Mouse (Mus musculus): ENCODE data around the gene Plekhn1.

Gene Plekhn1

DNA sequence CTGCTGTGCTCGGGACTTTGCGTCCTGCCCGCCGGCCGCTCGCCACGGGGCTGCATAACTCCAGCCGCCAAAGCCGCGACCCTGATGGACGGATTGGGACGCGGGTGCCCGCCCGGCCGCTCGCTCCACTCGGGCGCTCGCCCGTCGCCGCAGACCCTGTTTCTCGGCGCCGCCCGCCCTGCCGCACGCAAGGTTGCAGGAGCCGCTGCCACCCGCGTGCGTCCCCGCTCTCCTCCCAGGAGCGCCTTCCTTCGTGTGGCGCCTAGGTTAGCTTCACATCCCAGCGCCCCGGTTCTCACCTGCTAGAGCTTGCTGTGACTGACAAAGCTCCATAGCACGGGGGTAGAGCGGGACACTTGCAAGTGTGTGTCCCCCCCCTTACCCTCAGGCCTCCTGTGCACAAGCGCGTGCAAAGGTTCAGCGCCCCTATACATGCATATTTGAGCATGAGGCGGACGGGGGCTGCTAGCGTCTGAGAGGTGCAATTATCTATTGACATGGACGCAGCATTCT, at the start of gene Plekhn1:
TSS of gene Plekhn1 (minus strand) at position 157 of the 513 bp plus-strand sequence.
- peak; percentile 85 for DNase-seq

DNA sequence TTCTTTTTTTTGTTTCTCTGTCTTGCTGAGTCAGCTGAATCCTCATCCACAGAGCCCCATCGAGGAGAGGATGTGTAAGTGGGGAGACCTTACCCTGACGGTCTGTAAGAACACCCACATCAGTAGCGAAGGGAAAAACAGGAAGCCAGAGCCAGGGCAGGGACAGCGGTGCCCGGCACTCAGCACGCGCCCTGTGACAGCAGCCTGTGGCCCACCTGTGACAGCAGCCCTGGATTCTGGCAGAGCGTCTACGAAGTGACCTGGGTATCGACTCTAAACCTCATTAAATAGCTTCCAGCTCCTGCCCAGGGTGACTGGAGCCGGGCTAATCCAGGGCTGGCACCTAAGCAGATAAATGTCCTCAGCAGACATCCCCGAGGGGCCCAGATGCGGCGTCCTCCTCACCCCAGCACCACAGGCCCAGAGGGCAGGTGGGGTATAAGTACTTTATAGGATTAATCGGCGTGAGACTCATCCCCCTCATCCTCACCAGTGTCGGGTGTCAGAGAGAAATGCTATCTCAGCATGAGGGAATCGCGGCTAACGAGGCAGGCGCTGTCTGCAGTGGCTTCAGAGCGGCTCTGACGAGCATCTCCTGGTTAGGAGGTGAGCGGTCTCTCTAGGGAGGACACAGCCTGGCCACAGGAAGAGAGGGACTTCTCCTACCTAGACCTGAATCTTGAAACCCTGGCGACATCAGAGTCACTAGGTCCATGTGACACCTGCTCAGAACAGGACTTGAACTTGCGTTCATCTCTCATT, 20.6 kb upstream of the Plekhn1 start, which contains the start of gene Samd11:
TSS of gene Samd11 (minus strand) at position 580 of the 762 bp plus-strand sequence.
- no peak for DNase-seq

DNA sequence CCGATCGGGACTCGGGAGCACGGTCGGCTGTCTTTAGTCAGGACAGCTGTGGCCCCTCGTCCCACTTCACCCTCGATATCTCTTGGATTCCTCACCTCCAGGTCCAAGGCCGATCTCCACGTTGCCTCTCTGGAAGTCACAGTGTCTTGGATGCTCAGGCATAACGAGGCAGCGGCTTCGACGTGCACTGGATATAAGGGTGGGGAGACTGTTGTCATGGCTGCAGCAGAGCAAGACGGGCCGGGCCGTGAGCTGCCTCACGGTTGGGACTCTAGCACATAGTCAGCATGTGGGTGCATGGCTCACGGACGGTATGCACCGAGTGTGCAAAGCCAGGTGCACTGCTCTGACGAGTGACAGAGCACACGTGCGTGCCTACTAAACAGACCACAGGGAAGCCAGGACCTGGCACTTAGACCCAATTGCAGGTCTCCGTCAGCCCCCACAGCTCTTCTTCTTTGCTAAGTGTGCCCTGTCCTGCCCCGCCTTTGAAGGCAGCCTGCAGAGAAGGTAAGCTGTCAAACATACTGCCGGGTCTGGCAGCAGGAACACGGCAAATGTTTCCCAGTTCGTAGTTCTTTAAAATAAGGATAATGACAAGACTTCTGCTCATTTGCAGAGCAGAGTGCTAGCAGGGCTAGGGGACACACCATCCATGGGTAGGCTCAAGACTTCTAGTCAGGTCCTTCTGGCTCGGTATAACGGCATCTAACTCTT, 19.9 kb upstream of the Plekhn1 start:
- DNase-seq: no peak

DNA sequence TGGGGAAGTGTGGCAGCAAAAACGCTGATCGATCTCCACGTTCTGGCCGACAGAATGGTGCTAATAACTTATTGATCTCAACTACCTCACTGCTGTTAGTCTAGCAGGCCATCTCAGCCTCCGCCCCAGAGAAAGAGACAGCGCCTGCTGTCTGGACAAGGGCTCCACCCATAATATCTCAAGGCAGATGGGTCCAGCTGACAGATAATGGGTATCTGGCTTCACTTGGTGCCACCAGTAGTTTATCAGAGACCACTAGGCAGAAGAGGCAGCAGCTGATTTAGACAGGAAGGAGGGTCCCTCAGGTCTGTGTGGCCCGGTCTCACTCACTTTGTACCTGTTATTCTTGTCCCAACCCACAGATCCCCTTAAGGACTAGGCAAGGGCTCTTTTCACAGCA, 18.4 kb upstream of the Plekhn1 start:
- DNase-seq: no peak

DNA sequence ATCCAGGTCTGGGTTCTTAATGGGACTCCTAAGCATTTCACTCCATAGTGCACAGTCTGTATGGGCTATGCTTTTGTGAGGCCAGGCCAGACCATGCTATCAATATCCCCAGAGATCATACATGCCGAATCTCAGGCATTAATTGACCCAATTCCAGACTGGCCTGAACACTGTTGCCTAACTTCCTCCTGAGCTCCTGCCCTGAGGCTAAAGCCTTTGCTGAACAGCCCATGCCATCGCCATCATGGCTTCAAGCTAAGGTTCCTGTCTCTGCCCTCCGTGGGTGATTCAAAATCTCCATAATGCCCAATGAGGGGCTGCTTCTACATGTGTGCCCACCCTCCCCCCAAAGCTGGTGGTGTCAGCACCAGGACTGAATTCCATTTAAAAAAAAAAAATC, 18.0 kb upstream of the Plekhn1 start:
- DNase-seq: no peak

- DNase-seq: no peak
These were observed 17.5 kb upstream of the Plekhn1 start for GRCm38 (mm10) chr4:156252140-156252539.

- DNase-seq: no peak
These were observed 16.4 kb upstream of the Plekhn1 start for GRCm38 (mm10) chr4:156251081-156251480.

DNA sequence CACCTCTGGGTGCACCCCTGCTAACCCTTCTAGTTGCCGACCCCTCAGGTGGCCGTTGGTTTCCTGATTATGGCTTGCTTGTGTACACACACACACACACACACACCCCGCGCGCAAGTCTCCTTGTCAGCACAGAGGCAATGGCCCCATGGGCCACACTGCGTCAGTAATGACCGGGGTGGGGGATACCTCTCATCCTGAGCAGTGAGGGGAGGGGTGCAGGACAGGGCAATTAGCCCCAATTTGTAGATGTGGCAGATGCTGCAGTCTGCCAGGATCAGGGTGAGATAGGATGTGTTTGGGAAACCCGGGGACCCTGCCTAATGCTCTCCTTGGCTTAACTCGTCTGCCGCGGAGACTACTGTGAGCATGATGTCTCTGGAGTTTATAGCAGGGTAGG, 14.9 kb upstream of the Plekhn1 start:
- DNase-seq: no peak

- DNase-seq: no peak
These were observed 2.2 kb upstream of the Plekhn1 start for GRCm38 (mm10) chr4:156236651-156237447.

GRCm38 (mm10) chr4:156235808-156236533, 1.3 kb upstream of the Plekhn1 start, which contains the start of gene Noc2l:
TSS of gene Noc2l (plus strand) at chr4:156236010.
- peak; percentile 94 for DNase-seq

GRCm38 (mm10) chr4:156235360-156235770, 708 bp upstream of the Plekhn1 start:
- DNase-seq: no peak

DNA sequence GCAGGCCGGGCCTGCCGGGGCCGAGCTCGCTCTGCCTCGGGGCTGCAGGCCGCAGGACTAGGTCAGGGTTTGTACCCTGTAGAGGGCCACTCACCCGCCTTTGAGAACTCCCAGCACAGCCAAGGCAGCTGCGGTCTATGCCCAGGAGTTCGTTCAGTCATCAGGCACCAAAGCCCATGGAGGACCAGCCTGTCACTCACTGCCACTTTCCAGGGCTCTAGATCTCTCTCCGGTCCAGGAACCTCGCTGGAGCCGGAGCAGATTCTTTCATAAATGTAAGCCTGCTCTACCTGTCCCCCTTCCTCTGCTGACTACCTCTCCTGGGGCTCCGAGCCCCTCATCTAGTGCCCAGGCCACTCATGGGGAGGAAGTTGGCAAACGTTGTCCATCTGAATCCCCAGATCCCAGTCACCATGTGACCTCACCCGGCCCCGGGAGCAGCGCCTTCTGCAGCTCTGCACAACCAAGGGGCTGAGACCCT, 596 bp downstream of the Plekhn1 start:
- DNase-seq: no peak

GRCm38 (mm10) chr4:156228393-156229024, 6.1 kb downstream of the Plekhn1 start:
- no peak for DNase-seq

DNA sequence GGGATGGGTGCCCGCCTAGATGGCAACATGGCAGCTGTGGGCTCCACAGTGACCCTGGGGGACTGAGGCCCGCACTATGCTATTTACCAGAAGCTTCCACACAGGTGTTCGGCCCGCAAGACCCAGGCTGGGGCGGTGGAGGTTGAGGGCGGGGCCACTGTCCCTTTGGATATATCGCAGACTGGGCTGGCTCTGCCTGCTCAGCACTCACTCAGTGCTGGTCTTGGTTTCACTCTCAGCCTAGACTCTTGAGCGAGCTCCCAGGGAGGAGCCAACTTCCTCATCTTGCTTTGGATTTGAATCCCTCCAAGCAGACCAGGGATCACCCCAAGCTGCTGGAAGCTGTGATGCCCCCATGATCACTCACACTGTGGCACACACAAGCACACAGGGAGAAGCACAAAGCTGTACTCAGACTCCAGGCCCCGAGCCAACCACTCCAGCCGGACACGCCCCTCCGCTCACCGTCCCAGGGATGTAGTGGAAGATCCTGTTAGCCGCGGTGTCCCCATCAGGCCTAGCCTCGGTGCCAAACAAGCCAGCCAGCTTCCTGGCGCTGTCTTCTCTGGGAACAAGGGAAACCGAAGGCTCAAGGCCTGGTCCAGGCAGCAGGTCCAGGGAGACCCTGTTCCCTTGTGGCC, 6.8 kb downstream of the Plekhn1 start:
- DNase-seq: peak; percentile 30

- no peak for DNase-seq
These were observed 10.4 kb downstream of the Plekhn1 start for GRCm38 (mm10) chr4:156224276-156224675.

GRCm38 (mm10) chr4:156219936-156220335, 14.7 kb downstream of the Plekhn1 start:
- DNase-seq: no peak

DNA sequence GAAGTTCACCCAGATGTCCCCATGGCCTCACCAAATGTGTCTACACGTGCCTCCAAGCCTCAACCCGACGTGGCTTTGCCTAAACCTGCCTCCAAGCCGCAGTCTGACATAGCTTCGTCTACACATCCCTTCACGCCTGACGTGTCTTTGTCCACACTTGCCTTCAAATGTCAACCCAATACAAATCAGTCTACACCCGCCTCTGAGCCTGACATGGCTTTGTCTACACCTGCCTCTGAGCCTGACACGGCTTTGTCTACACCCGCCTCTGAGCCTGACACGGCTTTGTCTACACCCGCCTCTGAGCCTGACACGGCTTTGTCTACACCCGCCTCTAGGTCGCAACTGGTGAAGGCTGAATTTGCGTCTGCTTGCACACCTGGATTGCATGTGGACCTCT, 16.8 kb downstream of the Plekhn1 start:
- no peak for DNase-seq

DNA sequence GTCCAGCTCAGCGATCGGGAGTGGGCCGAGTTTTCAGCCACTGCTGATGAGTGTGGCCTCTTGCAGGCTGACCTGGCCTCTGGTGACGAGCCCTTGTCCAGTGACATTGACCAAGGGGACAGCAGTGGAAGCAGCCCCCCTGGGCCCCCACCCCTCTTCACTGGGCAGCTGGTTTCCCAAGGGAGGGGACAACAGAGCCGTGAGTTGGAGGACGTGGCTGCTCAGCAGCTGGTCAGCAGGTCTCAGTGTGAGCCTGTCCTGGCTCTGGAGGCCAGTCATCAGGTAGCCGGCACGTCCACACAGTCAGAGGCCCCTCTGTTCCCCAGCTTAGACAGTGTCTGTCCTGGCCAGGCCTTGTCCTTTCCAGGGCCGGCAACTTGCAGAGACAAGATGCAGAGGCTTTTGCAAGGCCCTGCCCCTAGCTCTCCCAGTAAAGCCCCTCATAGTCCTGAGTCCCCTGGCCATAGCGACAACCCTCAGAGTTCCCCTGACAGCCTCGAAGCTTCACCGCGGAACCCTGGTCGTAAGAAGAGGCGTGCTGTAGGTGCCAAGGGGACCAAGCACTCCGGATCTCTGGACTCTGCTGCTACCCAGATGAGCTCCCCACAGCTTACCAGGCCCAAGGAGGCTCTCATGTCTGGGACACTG, 17.5 kb downstream of the Plekhn1 start:
- no peak for DNase-seq

- no peak for DNase-seq
These were observed 18.5 kb downstream of the Plekhn1 start for GRCm38 (mm10) chr4:156216196-156216595.

- DNase-seq: peak; percentile 51
These were observed 19.0 kb downstream of the Plekhn1 start, which contains the start of gene Perm1 for GRCm38 (mm10) chr4:156215649-156216048. TSS of gene Perm1 (plus strand) at chr4:156215868.

Measured in kidney, postnatal 14 days (tissue).